Mouse (Mus musculus) forebrain, embryonic 14.5 days (tissue): ENCODE measurements around the gene Tma7. TPM values are rescaled to one million over a fixed set of nuclear protein-coding genes. Genes with fewer than 3 reads are reported as not detected.
A peak's percentile ranks its signal among the peaks of the same experiment; 100 is the strongest.

Experiments
- ATAC-seq: fragments of 200-750 bp; cut with Nextera tagmentation; 2 replicates; pipeline ENCODE4 v1.8.0; 2017; ENCODE audit warnings: mild to moderate bottlenecking, moderate library complexity
- DNase-seq: peaks from one replicate; pipeline ENCODE4 v3.0.0-alpha.2; 2015; ENCODE audit warnings: low spot score
- H3K27ac ChIP-seq: fragments of 300-500 bp; sonication (generic); 2 replicates; pipeline ENCODE4 v1.5.1; 2014; ENCODE audit warnings: low read depth, mild to moderate bottlenecking, control low read depth, low read length, moderate library complexity
- H3K27me3 ChIP-seq: fragments of 300-500 bp; sonication (generic); replicated peaks from 2 replicates; pipeline ENCODE4 v1.6.1; 2014; ENCODE audit warnings: low read length, control low read depth, mixed read lengths; ENCODE audit not compliant: control insufficient read depth, insufficient read depth
- H3K36me3 ChIP-seq: fragments of 300-500 bp; sonication (generic); 2 replicates; pipeline ENCODE4 v1.6.1; 2014; ENCODE audit warnings: low read length, control low read depth; ENCODE audit not compliant: control insufficient read depth, insufficient read depth
- H3K4me1 ChIP-seq: fragments of 300-500 bp; sonication (generic); 2 replicates; pipeline ENCODE4 v1.6.1; 2014; ENCODE audit warnings: antibody characterized with exemption, low read length, control low read depth; ENCODE audit not compliant: control insufficient read depth, insufficient read depth
- H3K4me2 ChIP-seq: fragments of 300-500 bp; sonication (generic); 2 replicates; pipeline ENCODE4 v1.6.1; 2014; ENCODE audit warnings: mild to moderate bottlenecking, control low read depth, low read length
- H3K4me3 ChIP-seq: fragments of 300-500 bp; sonication (generic); 2 replicates; pipeline ENCODE4 v1.5.1; 2014; ENCODE audit warnings: low read depth, low read length, control low read depth
- H3K9ac ChIP-seq: fragments of 300-500 bp; sonication (generic); 2 replicates; pipeline ENCODE4 v1.6.1; 2014; ENCODE audit warnings: mild to moderate bottlenecking, low read length, control low read depth, moderate library complexity
- H3K9me3 ChIP-seq: fragments of 300-500 bp; sonication (generic); replicated peaks from 2 replicates; pipeline ENCODE4 v1.6.1; 2016; ENCODE audit warnings: low read length, control low read depth, mixed read lengths; ENCODE audit not compliant: control insufficient read depth
- WGBS: fragments of 180-500 bp; shearing (Covaris S2); extraction: QIAGEN DNeasy Blood & Tissue Kit; methylation state at CpG from one replicate; pipeline ENCODE4 v1.1.7; 2014; 5-methylcytosine and 5-hydroxymethylcytosine counted together
- polyA plus RNA-seq: library from polyadenylated mRNA; unstranded; fragments of >200 nt; fragmentation: Nextera tagmentation; extraction: Ambion mirVana; gene quantifications from 2 replicates; pipeline ENCODE4 v1.2.1, GENCODE M21; 2014

Tma7 gene
- polyA plus RNA-seq, 1 experiment from 2014 or later: 758 TPM

DNA sequence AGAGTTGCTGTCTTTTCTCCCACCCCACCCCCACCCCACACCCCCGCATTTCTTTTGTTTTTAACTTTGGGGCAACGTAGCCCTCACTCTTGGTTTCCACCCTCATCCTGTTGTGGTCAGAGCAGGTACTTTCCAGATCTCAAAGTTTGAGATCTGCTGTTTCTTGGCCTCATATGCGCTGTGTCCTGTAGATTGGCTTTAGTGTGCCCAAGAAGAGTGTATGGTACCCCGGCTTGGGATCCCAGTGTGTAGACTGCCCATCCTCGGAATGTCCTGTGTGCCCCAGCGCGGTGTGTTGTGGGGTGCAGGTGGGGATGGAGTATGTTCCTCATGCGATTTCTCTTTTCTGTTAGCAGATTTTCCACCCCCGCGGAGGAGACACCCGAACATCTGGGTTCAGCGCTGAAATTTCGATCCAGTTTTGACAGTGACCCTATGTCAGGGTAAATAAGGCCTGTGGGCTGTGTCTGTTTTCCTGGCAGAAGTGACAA, 31.3 kb downstream of the Tma7 start:
- ATAC-seq (no peak), DNase-seq (no peak)
- 92% methylated on average over 13 of the region's 13 CpGs for WGBS
- Histone ChIP-seq H3K27ac (no peak overlapping the region), H3K9ac (no peak overlapping the region), H3K4me3 (no peak overlapping the region), H3K9me3 (no peaks in the 10 kb centered on the region), H3K27me3 (no peaks in the 10 kb centered on the region), H3K36me3 (no peaks in the 10 kb centered on the region), H3K4me1 (0 out of 2 replicates have a peak, but pooled peaks cover 2% of the 10 kb centered on the region), H3K4me2 (no peak overlapping the region)

- H3K27ac ChIP-seq: no peak overlapping the region
- DNase-seq: no peak
Measured at GRCm38 (mm10) chr9:109050674-109050997, 31.8 kb downstream of the Tma7 start.

DNA sequence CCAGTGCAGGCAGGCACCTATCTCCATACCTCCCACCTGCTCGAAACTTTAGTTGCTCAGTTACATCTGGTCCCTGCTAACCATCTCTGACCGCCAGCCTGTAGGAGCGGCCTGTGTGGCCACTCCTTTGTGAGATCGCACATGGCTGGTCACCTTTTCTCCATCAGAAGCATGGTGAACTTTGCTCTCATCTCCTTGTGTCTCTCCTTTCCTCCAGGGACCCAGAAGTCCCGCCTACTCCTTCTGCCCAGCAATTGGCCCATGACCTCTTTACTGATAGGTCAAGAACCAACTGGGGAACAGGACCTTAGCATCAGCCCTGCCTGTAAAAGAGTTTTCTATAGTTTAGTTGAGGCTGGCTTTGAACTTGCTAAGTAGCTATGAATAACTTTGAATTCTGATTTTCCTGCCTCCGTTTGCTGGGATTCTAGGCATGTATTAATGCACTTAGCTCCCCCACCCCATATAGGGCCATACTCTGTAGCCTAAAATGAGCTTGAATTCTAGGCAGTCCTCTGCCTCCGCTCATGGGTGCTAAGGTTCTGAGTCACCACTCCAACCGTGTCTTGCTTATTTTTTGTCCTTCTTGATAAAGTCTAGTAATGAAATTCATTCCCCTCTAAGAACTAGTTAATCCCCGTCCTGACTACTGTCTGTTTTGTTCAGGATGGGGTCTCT, 32.3 kb downstream of the Tma7 start:
- no peaks in the 10 kb centered on the region for H3K9me3 ChIP-seq
- no peak overlapping the region for H3K4me3 ChIP-seq
- no peaks in the 10 kb centered on the region for H3K36me3 ChIP-seq
- DNase-seq (no peak), ATAC-seq (no peak)
- 0 out of 2 replicates have a peak, but pooled peaks cover 2% of the 10 kb centered on the region for H3K4me1 ChIP-seq
- H3K9ac ChIP-seq: no peak overlapping the region
- WGBS: 79% methylated on average over 9 of the region's 9 CpGs
- no peak overlapping the region for H3K27ac ChIP-seq
- H3K4me2 ChIP-seq: no peak overlapping the region
- no peaks in the 10 kb centered on the region for H3K27me3 ChIP-seq

More at GRCm38 (mm10) chr9:109050674-109050997, 31.8 kb downstream of the Tma7 start:
- no peaks in the 10 kb centered on the region for H3K36me3 ChIP-seq
- H3K27me3 ChIP-seq: no peaks in the 10 kb centered on the region
- H3K4me1 ChIP-seq: 0 out of 2 replicates have a peak, but pooled peaks cover 2% of the 10 kb centered on the region
- no peak overlapping the region for H3K9ac ChIP-seq
- no peaks in the 10 kb centered on the region for H3K9me3 ChIP-seq
- 89% methylated on average over 3 of the region's 3 CpGs for WGBS
- no peak for ATAC-seq
- no peak overlapping the region for H3K4me3 ChIP-seq
- H3K4me2 ChIP-seq: no peak overlapping the region

DNA sequence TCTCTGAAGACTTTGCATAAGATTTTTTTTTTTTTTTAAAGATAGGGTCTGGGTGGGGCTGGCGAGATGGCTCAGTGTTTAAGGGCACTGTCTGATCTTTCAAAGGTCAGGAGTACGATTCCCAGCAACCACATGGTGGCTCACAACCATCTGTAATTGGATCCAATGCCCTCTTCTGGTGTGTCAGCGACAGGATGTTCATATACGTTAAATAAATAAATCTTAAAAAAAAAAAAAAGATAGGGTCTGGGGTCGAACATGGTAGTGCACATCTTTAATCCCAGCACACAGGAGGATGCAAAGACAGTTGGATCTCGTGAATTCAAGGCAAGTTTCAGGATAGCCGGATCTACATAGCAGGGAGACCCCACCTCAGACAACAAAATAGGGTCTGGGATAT, 33.1 kb downstream of the Tma7 start:
- no peak overlapping the region for H3K4me2 ChIP-seq
- no peaks in the 10 kb centered on the region for H3K4me1 ChIP-seq
- H3K4me3 ChIP-seq: no peak overlapping the region
- H3K27ac ChIP-seq: no peak overlapping the region
- no peak for ATAC-seq
- no peak overlapping the region for H3K9ac ChIP-seq
- no peaks in the 10 kb centered on the region for H3K36me3 ChIP-seq
- DNase-seq: no peak
- no peaks in the 10 kb centered on the region for H3K9me3 ChIP-seq
- H3K27me3 ChIP-seq: no peaks in the 10 kb centered on the region
- WGBS: 88% methylated on average over 7 of the region's 7 CpGs

GRCm38 (mm10) chr9:109046306-109046705, 36.1 kb downstream of the Tma7 start:
- Histone ChIP-seq H3K4me2 (no peak overlapping the region), H3K4me3 (no peak overlapping the region), H3K4me1 (no peaks in the 10 kb centered on the region), H3K27me3 (no peaks in the 10 kb centered on the region), H3K27ac (no peak overlapping the region), H3K36me3 (no peaks in the 10 kb centered on the region), H3K9me3 (no peaks in the 10 kb centered on the region), H3K9ac (no peak overlapping the region)
- WGBS: 30% methylated on average over 5 of the region's 5 CpGs
- DNase-seq: peak; percentile 54
- no peak for ATAC-seq

GRCm38 (mm10) chr9:109041351-109041750, 41.0 kb downstream of the Tma7 start:
- no peak for DNase-seq
- Histone ChIP-seq H3K4me3 (no peak overlapping the region), H3K4me2 (no peak overlapping the region), H3K9me3 (no peaks in the 10 kb centered on the region), H3K27ac (no peak overlapping the region), H3K9ac (no peak overlapping the region), H3K36me3 (no peaks in the 10 kb centered on the region), H3K4me1 (peaks cover 5% of the 10 kb centered on the region), H3K27me3 (no peaks in the 10 kb centered on the region)
- ATAC-seq: no peak
- WGBS: 79% methylated on average over 7 of the region's 7 CpGs

GRCm38 (mm10) chr9:109040906-109041305, 41.5 kb downstream of the Tma7 start:
- 77% methylated on average over 6 of the region's 6 CpGs for WGBS
- no peak for DNase-seq
- H3K27me3 ChIP-seq: no peaks in the 10 kb centered on the region
- H3K9ac ChIP-seq: no peak overlapping the region
- no peak overlapping the region for H3K27ac ChIP-seq
- H3K36me3 ChIP-seq: no peaks in the 10 kb centered on the region
- ATAC-seq: no peak
- no peak overlapping the region for H3K4me3 ChIP-seq
- H3K4me2 ChIP-seq: no peak overlapping the region
- no peaks in the 10 kb centered on the region for H3K9me3 ChIP-seq
- H3K4me1 ChIP-seq: peaks cover 5% of the 10 kb centered on the region

GRCm38 (mm10) chr9:109040216-109040615, 42.2 kb downstream of the Tma7 start:
- Histone ChIP-seq H3K9me3 (no peaks in the 10 kb centered on the region), H3K27ac (no peak overlapping the region), H3K27me3 (no peaks in the 10 kb centered on the region), H3K36me3 (no peaks in the 10 kb centered on the region), H3K9ac (no peak overlapping the region), H3K4me1 (peaks cover 5% of the 10 kb centered on the region), H3K4me2 (no peak overlapping the region), H3K4me3 (no peak overlapping the region)
- ATAC-seq (no peak), DNase-seq (no peak)
- 89% methylated on average over 8 of the region's 8 CpGs for WGBS

DNA sequence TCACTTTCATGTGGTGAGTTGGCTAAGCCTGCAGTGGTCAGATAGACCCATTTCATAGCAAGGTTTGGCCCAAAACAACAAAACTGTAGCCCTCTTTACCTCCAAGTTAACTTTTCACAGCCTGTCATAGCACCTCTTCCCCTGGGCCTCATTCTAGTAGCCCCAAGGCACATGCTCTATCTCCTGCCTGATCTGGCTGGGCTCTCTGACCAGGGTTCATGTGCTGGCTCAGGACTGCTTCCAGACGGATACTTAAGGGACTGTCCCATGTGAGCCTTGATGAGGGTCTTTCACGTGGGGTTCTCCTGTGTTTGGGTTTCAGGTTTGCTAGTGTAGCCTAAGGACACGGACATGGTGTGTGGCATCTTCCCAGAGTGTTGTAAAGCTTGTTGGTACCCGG, 42.7 kb downstream of the Tma7 start:
- no peak for DNase-seq
- Histone ChIP-seq H3K4me3 (no peak overlapping the region), H3K9me3 (no peaks in the 10 kb centered on the region), H3K9ac (no peak overlapping the region), H3K27me3 (no peaks in the 10 kb centered on the region), H3K27ac (no peak overlapping the region), H3K4me1 (peaks cover 5% of the 10 kb centered on the region), H3K4me2 (no peak overlapping the region), H3K36me3 (no peaks in the 10 kb centered on the region)
- no peak for ATAC-seq
- 86% methylated on average over 4 of the region's 4 CpGs for WGBS
